Mouse (Mus musculus) cerebellum, postnatal 36 days (tissue): Measurements from ENCODE around the gene Rps26.
A peak's percentile ranks its signal among the peaks of the same experiment; 100 is the strongest.
"Not testable (repeated sequence)": the region's sequence is repeated elsewhere in the genome, so short reads cannot be mapped to it uniquely, and the experiment has no call there.

Source experiments
- DNase-seq, 2 experiments: peaks; one replicate each; pipeline ENCODE4 v3.0.0; 2021 to 2022; ENCODE audit warnings: mixed read lengths in 2 of 2

Gene Rps26

DNA sequence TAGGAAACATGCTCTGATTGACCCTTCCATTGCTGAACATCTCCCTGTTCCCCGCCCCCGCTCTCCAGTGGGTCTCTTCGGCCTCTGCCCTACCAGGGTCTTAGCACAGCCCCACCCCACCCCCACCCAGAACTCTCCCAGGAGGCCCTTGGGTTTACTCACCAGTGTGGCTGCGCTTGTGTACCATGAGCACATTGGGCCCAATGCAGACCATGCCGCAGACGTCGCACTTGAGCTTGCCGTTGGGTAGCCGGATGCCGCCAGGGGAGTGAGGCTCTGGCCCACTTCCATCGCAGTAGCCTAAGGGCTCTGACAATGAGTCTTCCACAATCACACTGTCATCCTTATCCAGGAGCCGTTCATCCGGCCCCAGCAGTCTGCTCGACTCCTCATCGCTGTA, 14.3 kb upstream of the Rps26 start:
- DNase-seq = no peak

DNA sequence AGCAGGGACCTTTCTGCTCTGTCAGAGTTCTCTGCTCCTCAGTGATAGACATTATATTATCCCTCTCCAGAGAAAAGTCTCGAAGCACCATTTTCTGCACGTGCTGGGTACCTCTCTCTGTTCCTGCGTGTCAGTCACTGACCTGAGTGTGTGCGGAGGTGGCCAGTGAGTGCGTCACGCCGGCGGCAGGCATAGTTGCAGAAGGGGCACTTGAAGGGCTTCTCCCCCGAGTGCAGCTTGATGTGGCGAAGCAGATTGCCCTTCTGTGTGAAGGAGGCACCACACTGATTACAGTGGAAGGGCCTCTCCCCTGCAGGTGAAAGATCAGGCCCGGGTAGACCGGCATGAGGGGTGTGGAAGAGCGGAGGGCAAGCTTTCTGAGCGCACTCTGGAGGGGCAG, 13.5 kb upstream of the Rps26 start:
- no peak for DNase-seq

DNA sequence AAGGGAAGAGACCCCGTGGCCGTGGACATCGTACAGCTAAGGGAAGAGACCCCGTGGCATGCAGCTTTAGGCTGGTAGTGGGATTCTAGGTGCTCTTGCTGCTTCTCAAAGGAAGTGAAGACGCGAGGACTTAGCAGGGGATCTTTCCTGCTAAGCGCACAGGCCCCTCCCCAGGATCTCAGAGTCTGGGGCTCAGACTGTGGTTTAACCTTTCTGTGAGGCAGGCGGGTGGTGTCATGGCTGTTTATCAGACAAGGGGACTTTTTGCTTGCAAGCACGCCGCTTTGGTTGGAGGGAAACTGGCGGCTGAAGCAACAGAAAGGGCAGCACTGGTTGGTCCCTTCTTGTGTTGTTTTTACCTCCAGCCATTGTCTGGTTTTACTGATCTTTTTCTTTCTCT, 10.5 kb upstream of the Rps26 start:
- no peak for DNase-seq

DNA sequence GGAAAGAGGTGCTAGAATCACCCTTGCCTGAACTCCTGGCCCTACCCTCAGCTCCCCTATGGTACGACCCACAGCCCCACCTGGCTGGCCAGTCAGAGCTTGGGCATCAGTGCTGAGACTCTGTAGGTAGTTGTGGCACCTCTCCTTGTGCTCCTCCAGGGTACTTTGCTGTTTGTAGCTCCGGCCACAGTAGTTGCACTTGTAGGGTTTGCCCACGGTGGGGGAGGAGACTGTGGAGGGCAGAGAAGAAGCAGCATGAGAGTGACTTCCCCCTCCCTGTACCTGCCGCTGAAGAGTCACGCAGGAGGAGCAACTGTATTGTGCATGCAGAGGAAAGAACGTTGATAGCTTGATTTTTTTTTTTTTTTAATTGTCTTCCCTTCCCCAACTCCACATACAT, 10.0 kb upstream of the Rps26 start:
- no peak for DNase-seq

DNA sequence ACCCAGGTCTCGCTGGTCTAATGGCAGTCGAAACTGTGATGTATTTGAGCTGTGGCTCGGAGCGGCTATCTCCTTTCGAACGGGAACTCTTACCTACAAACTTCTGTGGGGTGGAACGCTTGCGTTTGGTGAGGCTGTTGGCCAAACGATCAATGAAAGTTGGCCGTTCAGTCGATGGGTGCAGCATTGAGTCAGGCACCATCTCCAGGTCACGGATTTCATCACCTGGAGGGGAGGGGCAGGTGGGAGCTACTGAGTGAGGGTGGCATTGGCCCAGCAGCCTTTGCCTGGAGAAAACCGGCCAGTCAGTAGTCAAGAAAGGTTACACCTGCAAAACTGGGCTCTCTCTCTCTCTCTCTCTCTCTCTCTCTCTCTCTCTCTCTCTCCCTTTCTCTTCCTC, 9.2 kb upstream of the Rps26 start:
- DNase-seq = no peak

DNA sequence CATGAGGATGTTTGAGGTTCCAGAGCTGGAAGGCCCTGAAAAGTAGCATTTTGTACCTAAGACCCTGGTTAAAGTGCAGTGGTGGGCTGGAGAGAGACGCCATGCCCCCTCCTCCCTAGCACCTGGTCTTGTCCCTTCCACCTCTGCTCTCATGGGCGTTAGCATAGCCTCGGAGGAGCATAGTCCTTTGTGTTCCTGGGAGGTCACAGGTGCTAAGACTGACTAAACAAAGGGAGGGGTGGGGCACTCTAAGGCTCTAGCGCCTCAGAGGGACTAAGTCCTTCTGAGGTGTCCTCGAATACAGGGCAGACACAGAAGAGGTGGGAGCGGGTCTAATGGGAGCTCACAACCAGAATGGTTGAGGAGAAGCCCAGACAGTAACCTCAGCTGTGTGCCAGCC, 5.0 kb upstream of the Rps26 start:
- DNase-seq = no peak

DNA sequence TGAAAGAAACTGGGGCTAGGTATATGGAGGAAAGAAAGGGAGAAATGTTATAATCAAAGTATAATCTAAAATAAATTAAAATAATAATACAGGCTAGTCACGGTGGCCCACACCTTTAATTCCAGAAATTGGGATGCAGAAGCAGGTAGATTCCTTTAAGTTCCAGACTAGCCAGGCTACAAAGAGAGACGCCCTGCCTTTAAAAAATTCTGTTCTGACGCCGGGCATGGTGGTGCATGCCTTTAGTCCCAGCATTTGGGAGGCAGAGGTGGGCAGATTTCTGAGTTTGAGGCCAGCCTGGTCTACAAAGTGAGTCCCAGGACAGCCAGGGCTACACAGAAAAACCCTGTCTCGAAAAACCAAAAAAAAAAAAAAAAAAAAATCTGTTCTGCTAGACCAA, 3.8 kb upstream of the Rps26 start:
- not testable (repeated sequence) for DNase-seq

DNA sequence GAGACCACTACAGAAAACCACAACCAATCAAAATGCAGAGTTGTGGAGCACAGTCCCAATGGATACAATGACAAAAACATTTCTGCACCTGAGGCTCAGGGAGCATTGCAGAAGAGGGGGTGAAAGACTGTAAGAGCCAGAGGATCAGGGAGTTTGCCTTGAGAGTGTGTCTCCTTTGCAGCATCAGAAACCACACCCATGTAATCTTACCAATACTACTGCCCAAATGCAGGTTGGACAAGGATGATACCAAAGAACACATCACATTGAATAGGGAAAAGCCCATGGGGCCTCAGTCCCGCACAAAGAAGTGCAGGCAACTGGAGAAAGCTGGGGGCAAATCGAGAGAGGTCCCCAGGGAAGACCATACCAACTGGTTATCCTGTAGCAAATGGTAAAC, 3.2 kb upstream of the Rps26 start:
- DNase-seq = no peak

DNA sequence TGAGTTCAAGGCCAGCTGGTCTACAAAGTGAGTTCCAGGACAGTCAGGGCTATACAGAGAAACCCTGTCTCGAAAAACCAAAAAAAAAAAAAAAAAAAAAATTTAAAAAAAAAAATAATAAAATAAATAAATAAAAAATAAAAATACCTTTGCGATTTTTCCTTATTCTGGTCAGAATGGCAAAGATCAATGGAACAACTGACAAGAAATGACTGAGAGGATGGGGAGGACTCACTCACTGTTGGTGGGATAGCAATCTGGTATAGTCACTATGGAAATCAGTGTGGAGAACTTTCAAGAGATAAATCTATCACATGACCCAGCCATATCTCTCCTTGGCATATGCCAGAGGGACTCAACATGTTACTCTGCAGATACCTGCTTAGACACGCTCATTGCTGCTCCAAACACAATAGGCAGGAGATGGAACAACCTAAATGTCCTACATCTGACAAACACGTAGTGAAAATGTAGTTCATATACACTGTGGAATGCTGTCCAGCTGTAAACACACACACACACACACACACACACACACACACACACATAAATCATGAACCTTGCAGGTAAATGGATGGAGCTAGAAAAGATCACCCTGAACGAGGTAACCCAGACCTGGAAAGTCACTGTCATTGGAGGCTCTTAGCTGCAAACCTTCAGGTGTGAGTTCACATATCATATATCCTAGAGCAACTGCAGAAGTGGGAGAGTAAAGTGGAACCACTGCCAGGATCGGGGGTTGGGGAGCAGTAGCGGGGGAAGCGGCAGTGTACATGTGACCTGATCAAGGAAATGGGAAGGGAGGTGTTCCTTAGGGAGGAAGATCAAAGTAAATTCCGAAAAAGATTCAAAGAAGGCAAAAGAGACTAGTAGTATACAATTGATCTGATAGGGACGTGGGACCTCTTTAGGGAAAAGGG, 1.1 kb upstream of the Rps26 start:
- no peak for DNase-seq

DNA sequence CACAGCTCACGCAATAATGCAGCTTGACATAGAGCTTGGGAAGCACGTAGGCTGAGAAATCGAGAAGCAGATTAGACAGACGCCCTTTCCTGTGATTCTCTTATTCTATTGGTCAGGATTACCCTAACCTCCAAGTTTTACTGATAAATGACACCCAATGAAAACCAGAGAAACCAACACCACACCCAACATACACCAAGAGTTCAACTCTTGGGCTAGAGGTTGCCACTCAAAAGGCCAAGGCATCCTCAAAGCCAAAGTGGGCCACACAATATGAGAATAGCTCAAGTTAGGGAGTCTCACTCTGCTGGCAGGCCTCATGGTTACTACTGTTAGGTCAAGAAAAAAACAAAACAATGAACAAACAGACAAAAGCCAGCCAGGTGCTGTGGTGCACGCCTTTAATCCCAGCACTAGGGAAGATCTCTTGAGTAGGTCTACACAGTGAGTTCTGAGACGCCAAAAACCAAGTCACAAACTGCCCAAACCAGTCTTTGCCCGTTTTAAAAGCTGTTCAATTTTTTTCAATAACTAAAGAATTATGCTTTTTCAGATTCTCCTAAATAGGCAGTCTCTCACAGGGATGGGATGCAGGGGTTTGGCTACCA, 1.2 kb downstream of the Rps26 start:
- DNase-seq = no peak

DNA sequence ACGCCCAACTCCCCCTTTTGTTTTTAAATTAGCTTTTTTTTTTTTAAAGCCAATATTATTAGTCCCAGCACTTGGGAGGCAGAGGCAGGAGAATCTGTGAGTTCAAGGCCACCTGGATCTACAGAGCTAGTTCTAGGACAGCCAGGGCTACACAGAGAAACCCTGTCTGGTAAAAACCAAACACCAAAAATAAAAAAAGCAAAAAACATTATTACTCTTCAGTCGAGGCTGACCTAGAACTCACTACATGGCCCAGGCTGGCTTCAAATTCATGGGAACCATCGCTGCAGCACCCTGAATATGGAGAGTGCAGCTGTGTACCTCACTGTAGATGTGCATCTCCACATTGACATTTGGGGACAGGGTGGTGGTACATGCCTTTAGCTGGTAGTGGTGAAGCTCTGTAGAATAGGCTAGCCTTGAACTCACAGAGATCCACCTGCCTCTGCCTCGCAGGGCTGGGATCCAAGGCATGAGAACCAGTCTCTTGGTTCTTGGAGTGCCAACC, 3.4 kb downstream of the Rps26 start:
- DNase-seq = not testable (repeated sequence)

DNA sequence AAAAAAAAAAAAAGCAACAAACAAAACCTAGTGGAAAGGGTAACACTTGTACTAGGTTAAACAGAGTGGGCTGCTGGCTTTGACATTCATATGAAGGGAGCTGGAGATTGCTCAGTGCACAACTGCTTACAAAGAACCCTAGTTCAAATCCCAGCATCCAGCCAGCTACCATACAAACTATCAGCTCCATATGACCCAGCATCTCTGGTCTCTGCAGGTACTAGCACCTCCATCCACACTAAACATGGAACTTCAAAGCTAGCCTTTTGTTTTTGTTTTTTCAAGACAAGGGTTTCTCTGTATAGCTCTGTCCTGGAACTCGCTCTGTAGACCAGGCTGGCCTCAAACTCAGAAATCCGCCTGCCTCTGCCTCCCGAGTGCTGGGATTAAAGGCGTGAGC, 3.8 kb downstream of the Rps26 start:
- DNase-seq = no peak

DNA sequence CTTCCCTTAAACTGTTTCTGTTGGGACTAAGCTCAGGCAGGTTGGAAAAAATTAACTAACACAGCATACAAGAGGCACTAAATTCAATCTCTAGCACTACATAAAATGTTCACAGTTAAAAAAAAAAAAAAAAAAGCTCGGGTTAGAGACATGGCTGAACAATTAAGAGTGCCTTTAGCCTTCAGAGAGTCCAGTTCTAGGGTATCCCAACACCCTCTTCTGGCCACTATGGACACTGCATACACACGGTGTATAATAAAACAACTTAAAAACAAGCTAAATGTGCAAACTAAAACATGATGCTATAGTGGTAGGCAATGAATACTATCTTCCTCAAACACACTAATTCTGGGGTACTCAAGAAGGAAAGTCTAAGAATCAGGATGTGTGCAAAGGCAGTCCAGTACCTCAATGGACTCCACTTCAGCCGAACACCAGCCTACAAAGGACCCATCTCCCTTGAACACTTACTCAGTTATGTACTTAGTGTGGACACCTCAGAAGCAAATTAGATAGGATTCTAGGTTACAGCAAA, 4.5 kb downstream of the Rps26 start:
- no peak for DNase-seq

DNA sequence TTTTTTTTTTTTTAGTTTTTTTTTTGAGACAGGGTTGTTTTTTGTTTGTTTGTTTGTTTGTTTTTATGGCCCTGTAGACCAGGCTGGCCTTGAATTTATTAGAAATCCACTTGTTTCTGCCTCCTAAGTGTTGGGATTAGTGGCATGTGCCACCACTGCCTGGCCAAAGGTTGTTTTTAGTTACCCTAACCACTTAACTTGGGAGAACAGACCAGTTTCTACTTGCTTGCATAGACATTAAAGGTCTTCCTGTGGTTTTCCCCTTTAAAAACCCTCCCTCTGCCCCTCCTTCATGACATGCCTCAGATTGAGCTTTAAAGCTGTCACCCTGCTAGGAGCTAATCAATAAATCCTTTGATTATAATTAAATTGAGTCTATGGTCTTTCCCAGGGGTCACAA, 6.3 kb downstream of the Rps26 start:
- DNase-seq = no peak

DNA sequence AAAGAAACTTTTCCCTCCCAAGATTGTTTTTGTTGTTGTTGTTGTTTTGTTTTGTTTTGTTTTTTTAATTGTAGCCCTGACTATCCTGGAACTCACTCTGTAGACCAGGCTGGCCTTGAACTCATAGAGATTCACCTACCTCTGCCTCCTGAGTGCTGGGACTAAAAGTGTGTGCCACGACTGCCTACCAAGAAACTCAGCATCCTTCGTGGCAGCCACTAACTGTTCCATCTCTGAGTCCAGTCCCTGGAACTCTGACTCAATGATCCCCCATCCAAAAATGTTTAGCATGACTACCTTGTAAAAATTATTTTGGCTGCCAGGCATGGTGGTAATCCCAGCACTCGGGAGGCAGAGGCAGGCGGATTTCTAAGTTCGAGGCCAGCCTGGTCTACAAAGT, 7.4 kb downstream of the Rps26 start:
- DNase-seq = not testable (repeated sequence)

DNA sequence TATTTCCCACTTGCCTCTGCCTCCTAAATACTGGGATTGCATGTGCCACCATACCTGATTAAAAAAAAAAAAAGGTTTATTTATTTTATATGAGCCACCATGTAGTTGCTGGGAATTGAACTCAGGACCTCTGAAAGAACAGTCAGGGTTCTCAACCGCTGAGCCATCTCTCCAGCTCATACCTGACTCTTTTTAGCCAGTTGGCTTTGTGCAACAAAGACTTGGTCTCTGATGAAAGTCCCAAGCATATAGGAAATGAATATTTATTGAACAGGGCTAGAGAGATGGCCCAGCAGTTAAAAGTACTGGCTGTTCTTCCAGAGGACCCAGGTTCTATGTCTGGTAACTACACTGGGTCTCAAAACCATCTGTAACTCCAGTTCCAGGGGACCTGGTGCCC, 8.0 kb downstream of the Rps26 start:
- DNase-seq = no peak

DNA sequence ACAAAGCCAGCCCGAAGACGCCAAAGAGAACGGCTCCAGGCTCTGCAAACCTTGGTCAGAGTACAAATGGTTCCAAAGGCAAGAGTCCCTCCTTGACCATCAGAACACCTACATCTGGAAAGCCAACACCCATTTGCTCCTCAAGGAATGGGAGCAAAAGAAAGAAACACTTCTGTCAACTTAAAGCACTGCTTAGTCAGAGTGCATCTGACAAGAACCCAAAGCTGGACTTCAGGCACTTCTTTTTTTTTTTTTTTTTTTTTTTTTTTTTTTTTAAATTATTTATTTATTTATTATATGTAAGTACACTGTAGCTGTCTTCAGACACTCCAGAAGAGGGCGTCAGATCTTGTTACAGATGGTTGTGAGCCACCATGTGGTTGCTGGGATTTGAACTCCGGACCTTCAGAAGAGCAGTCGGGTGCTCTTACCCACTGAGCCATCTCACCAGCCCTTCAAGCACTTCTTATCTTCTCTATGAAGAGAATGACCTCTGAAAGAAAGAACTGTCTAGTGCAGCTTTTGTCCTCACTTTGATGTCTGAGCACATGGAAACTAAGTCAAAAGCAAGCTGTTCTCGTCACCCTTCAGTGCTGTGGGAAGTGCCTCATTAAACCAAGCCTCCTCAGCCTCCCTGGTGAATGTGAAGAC, 10.6 kb downstream of the Rps26 start:
- not testable (repeated sequence) for DNase-seq

DNA sequence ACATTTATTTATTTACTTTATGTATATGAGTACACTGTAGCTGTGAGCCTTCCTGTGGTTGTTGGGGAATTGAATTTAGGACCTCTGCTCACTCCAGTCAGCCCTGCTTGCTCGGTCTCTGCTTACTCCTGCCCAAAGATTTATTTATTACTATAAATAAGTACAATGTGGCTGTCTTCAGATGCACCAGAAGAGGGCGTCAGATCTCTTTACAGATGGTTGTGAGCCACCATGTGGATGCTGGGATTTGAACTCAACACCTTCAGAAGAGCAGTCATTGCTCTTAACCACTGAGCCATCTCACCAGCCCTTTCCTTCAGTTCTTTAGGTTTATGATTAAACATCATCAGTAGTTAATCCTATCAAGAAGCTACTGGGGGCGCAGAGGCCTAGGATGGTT, 11.6 kb downstream of the Rps26 start:
- no peak for DNase-seq

DNA sequence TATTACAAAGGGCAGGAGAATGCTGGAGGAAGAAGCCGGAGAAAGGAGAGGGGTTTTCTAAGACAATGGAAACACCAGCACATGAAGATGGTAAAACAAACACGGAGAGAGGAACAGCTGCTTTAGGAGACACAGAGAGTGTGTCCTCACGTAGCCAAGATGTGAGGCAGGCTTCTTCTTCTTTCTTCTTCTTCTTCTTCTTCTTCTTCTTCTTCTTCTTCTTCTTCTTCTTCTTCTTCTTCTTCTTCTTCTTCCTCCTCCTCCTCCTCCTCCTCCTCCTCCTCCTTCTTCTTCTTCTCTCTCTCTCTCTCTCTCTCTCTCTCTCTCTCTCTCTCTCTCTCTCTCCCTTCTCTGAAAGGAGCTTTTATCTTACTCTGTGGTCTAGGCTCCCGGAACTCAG, 12.7 kb downstream of the Rps26 start:
- DNase-seq = not testable (repeated sequence)

DNA sequence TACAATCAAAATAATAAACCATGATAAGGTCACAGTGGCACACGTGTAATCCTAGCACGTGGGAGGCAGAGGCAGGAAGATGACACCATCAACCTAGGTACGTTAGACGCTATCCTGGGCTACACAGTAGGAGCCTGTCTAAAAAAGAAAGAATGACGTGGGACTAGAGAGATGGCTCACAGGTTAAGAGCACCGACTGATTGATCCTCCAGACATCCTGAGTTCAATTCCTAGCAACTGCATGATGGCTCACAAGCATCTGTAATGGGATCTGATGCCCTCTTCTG, 13.4 kb downstream of the Rps26 start:
- no peak for DNase-seq

DNA sequence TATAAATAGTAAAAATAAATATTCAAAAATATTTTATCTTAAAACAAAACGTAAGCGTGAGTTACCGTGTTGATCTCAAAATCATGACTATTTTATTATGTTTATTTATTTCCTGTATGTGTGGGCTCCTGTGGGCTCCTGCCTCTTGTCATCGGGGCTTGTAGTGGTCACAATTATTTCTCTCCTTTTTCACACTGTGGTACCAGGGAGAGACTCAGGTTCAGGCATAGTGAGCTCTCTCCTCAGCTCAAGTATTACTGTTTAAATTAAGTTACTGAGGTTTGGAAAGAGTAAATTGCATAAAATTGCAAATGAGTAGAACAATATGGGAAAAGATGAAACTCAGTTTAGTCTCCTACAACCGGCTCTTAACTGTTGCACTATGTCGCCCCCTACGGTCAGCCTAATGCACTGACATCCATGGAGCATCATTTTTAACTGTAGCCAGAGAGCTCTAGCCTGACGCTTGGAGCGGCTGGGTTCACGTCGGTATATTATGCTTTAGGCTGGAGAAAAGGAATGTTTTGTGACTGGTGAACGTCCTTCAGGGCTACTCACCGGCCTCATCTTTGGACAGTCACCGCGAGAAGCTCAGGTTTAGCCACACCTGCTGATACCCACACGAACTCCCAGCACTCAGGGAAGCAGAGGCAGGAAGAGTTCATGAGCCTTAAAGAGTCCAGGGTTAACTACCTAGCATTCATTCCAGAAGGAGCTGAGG, 14.0 kb downstream of the Rps26 start:
- DNase-seq = peak; percentile 81 to 82

DNA sequence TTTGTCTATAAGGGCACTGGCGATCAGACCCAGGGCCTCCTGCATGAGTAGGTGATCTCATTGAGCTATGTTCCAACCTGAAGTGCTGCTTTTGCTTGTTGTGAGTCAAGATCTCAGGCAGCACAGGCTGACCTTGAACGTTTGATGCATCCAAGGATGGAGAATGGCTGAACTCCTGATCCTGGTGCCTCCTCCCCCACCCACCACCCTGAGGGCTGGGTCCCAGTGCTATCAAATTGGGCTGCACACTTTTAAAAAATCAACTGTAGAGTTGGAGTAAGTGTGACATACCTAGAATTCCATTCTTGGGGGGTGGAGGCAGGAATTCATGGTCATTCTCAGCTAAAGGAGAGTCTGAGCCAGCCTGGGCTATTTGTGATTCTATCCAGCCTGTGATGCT, 20.1 kb downstream of the Rps26 start:
- DNase-seq = no peak

DNA sequence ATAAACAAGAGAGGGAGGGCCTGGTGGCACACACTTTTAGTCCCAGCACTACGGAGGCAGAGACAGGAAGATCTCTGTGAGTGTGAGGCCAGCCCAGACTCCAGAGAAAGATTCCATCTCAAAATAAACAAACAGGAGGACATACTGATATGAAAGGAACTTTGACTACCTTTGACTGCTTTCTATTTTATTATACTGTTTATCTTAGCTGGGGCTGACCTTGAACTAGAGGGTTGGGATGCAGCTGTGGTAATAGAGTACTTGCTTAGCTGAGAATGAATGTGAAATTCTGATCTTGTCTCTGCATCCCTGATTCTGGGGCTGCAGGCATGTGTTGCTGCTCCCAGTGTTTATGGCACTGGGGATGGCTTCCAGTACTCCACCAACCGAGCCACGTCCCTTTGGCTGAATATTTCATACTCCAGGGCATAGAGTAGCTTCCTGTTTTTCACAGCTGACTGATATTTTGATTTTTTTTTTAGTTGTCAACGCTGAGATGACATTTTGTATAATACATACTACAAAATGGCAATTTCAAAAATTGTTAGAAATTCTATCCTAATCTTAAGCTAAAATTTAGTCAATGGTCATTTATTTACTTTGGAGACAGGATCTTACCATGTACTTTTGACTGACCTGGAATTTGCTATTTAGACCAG, 23.9 kb downstream of the Rps26 start:
- no peak for DNase-seq
